7 mouse cellular contexts compared by ENCODE assay signal in genomic region chr12:53251701-53252181, GRCm38 (mm10). TPM values are rescaled to one million over a fixed set of nuclear protein-coding genes. Genes with fewer than 3 reads are reported as not detected.
DNase-seq lines count a peak whose midpoint lies in the region; ATAC-seq and TF ChIP-seq lines count a peak whose summit lies in the region.

No protein-coding gene starts in this region.

- TF ChIP-seq EP300 in CH12.LX (IDR thresholded peaks at IDR 0.05; ENCODE audit: low read length), result no peak

- H3K79me2 ChIP-seq in CH12.LX (replicated peaks; ENCODE audit: control insufficient read depth, extremely low read depth, insufficient read depth, poor library complexity, severe bottlenecking), result no peaks in the 10 kb centered on the region

- TF ChIP-seq POLR2A in CH12.LX (IDR thresholded peaks at IDR 0.05; ENCODE audit: low read depth, low read length), result no peak

- H3K36me3 ChIP-seq in CH12.LX (replicated peaks in 1 of 2; ENCODE audit: control insufficient read depth in 1 of 2, insufficient read depth in 1 of 2, low read length in 1 of 2), result no peaks in the 10 kb centered on the region
- no peaks in the 10 kb centered on the region for H3K36me3 ChIP-seq in embryonic facial prominence, embryonic 14.5 days (ENCODE audit: control insufficient read depth, insufficient read depth, low read length)
- no peaks in the 10 kb centered on the region for H3K36me3 ChIP-seq in hindbrain, embryonic 11.5 days (ENCODE audit: control insufficient read depth, insufficient read depth, low read length)
- H3K36me3 ChIP-seq in midbrain, embryonic 15.5 days (replicated peaks), result no peaks in the 10 kb centered on the region

- H3K9ac ChIP-seq in CH12.LX (ENCODE audit: insufficient read depth, low read depth), result 0 out of 2 replicates have a peak overlapping the region, but pooled peaks have one; percentile 28
- H3K9ac ChIP-seq in embryonic facial prominence, embryonic 14.5 days (ENCODE audit: low read depth, low read length), result peak overlapping the region; percentile 38
- H3K9ac ChIP-seq in hindbrain, embryonic 11.5 days (ENCODE audit: low read depth, low read length), result peak overlapping the region; percentile 99
- H3K9ac ChIP-seq in midbrain, embryonic 15.5 days, result peak overlapping the region; percentile 48

- peak; percentile 19 for DNase-seq in CH12.LX (ENCODE audit: extremely low read depth)
- DNase-seq in ES-CJ7 (ENCODE audit: low read depth, low spot score), result peak; percentile 63
- peak; percentile 60 for DNase-seq in embryonic facial prominence, embryonic 14.5 days (ENCODE audit: low spot score)
- DNase-seq in hindbrain, embryonic 11.5 days (ENCODE audit: low spot score), result peak; percentile 62
- peak; percentile 11 to 13 for DNase-seq in layer of hippocampus, postnatal 25 days (ENCODE audit: extremely low spot score in 1 of 2, low spot score in 1 of 2)

- H3K27me3 ChIP-seq in CH12.LX (replicated peaks), result no peaks in the 10 kb centered on the region
- H3K27me3 ChIP-seq in embryonic facial prominence, embryonic 14.5 days (replicated peaks; ENCODE audit: control insufficient read depth, insufficient read depth, low read length), result peaks cover 61% of the 10 kb centered on the region
- H3K27me3 ChIP-seq in hindbrain, embryonic 11.5 days (ENCODE audit: control insufficient read depth, insufficient read depth, low read length), result no peaks in the 10 kb centered on the region
- no peaks in the 10 kb centered on the region for H3K27me3 ChIP-seq in midbrain, embryonic 15.5 days (replicated peaks)

- peaks cover 0 to 36% of the 10 kb centered on the region in 2 experiments; a peak in 2 of 4 replicates for H3K4me1 ChIP-seq in CH12.LX (ENCODE audit: control insufficient read depth in 1 of 2, insufficient read depth in 2 of 2)
- peaks cover 10% of the 10 kb centered on the region for H3K4me1 ChIP-seq in embryonic facial prominence, embryonic 14.5 days (ENCODE audit: control insufficient read depth, insufficient read depth, low read length)
- H3K4me1 ChIP-seq in hindbrain, embryonic 11.5 days (replicated peaks; ENCODE audit: control insufficient read depth, insufficient read depth, low read length), result peaks cover 6% of the 10 kb centered on the region
- H3K4me1 ChIP-seq in midbrain, embryonic 15.5 days, result peaks cover 53% of the 10 kb centered on the region

- peak overlapping the region; percentile 69 for H3K4me2 ChIP-seq in CH12.LX (ENCODE audit: insufficient read depth, low read depth, poor library complexity, severe bottlenecking)
- peak overlapping the region; percentile 88 for H3K4me2 ChIP-seq in embryonic facial prominence, embryonic 14.5 days (ENCODE audit: low read depth, low read length)
- peak overlapping the region; percentile 69 for H3K4me2 ChIP-seq in hindbrain, embryonic 11.5 days (replicated peaks; ENCODE audit: low read depth, low read length)
- H3K4me2 ChIP-seq in midbrain, embryonic 15.5 days, result peak overlapping the region; percentile 78

- no peak overlapping the region for H3K27ac ChIP-seq in CH12.LX (ENCODE audit: insufficient read depth, low read depth)
- H3K27ac ChIP-seq in embryonic facial prominence, embryonic 14.5 days (replicated peaks; ENCODE audit: low read depth, low read length), result no peak overlapping the region; the same call in 1 of the 2 replicates
- peak overlapping the region; percentile 99 for H3K27ac ChIP-seq in hindbrain, embryonic 11.5 days (ENCODE audit: low read depth, low read length)
- peak overlapping the region; percentile 93 for H3K27ac ChIP-seq in midbrain, embryonic 15.5 days

- dilution Hi-C loops in CH12.LX (cut with MboI; ENCODE audit: extremely low pct_ligation_motif_present, extremely low pct_unique_long_range_greater_than_20kb, low sequenced_read_pairs), result no loop called here

- no peak; the same call in none of the 2 replicates for TF ChIP-seq RAD21 in CH12.LX (IDR thresholded peaks at IDR 0.05; ENCODE audit: low read depth, low read length)

- no peak; the same call in 1 of the 2 replicates for ATAC-seq in embryonic facial prominence, embryonic 14.5 days (ENCODE audit: low read depth)
- ATAC-seq in hindbrain, embryonic 11.5 days (ENCODE audit: low FRiP score), result peak; percentile 13; the same call in 1 of the 2 replicates
- peak; percentile 34 for ATAC-seq in midbrain, embryonic 15.5 days (replicated peaks)
- ATAC-seq in erythroid progenitor cell, adult 5-6 weeks (replicated peaks; ENCODE audit: low FRiP score, poor library complexity, severe bottlenecking), result no peak

- in situ Hi-C loops in CH12.LX (cut with MboI; ENCODE audit: low pct_ligation_motif_present, low pct_unique_long_range_greater_than_20kb, low sequenced_read_pairs), result no loop called here

- H3K4me3 ChIP-seq in CH12.LX (replicated peaks in 1 of 3; ENCODE audit: low read depth in 2 of 3, low read length in 2 of 3, poor library complexity in 1 of 3), result peak overlapping the region in 2 of 3 experiments; percentile 39 to 40
- peak overlapping the region; percentile 80 for H3K4me3 ChIP-seq in embryonic facial prominence, embryonic 14.5 days (ENCODE audit: low read depth, low read length)
- H3K4me3 ChIP-seq in hindbrain, embryonic 11.5 days (ENCODE audit: low read depth, low read length), result peak overlapping the region; percentile 89
- H3K4me3 ChIP-seq in midbrain, embryonic 15.5 days, result peak overlapping the region; percentile 76

- WGBS in embryonic facial prominence, embryonic 14.5 days, result under 1% methylated on average over 11 of the region's 11 CpGs
- WGBS in hindbrain, embryonic 11.5 days, result 0% methylated on average over 10 of the region's 11 CpGs
- WGBS in midbrain, embryonic 15.5 days, result 0% methylated on average over 10 of the region's 11 CpGs

- no peak for TF ChIP-seq CTCF in CH12.LX (conservative IDR thresholded peaks at IDR 0.05 in 1 of 2, IDR thresholded peaks at IDR 0.05 in 1 of 2; ENCODE audit: low read depth in 2 of 2, low read length in 2 of 2)

- peaks cover 4% of the 10 kb centered on the region for H3K9me3 ChIP-seq in CH12.LX (replicated peaks; ENCODE audit: low read length)
- H3K9me3 ChIP-seq in embryonic facial prominence, embryonic 14.5 days (ENCODE audit: control insufficient read depth, low read length), result no peaks in the 10 kb centered on the region
- H3K9me3 ChIP-seq in hindbrain, embryonic 11.5 days (ENCODE audit: control insufficient read depth, low read length), result no peaks in the 10 kb centered on the region
- no peaks in the 10 kb centered on the region for H3K9me3 ChIP-seq in midbrain, embryonic 15.5 days

TF ChIP-seq in CH12.LX, 34 proteins besides CTCF, POLR2A, EP300 and RAD21:
- TF ChIP-seq GABPA (IDR thresholded peaks at IDR 0.05; ENCODE audit: insufficient replicate concordance, low read depth, low read length), result no peak
- no peak for TF ChIP-seq MYC (IDR thresholded peaks at IDR 0.05; ENCODE audit: low read depth, low read length)
- no peak for TF ChIP-seq MEF2A (IDR thresholded peaks at IDR 0.05; ENCODE audit: borderline replicate concordance, low read depth, low read length)
TF ChIP-seq in CH12.LX: peak in this region for 0.

RNA-seq across cellular contexts. Expression of gene Npas3, which starts 3.3 kb away (rescaled TPM):
- 0.71 TPM in 1 of 2 replicates, not detected in the other for total RNA-seq in CH12.LX (2012; rRNA removed)
- total RNA-seq in CH12.LX (2014; rRNA removed), result 0.07 and 0.13 TPM in 2 replicates
- 0.13 and 0.18 TPM in 2 replicates for polyA plus RNA-seq in CH12.LX (2012; ENCODE audit: insufficient read length, low read depth)
- 4.4 and 4.7 TPM in 2 replicates for polyA plus RNA-seq in embryonic facial prominence, embryonic 14.5 days (2014; fragmentation: Nextera tagmentation; extraction: Ambion mirVana)
- polyA plus RNA-seq in hindbrain, embryonic 11.5 days (2014; fragmentation: Nextera tagmentation; extraction: Ambion mirVana), result 14.3 and 19.7 TPM in 2 replicates
- 10 to 100 TPM; 26.4 to 37.1 TPM for total RNA-seq in layer of hippocampus, postnatal 25 days (2021)
- polyA plus RNA-seq in midbrain, embryonic 15.5 days (2015; fragmentation: Nextera tagmentation; extraction: Ambion mirVana), result 28.3 and 31.3 TPM in 2 replicates
- total RNA-seq in erythroid progenitor cell, adult 5-6 weeks (2015; ENCODE audit: low replicate concordance), result not detected in 2 replicates
- not detected in 2 replicates for total RNA-seq in erythroid progenitor cell, adult 5-6 weeks (2017; ENCODE audit: low replicate concordance)

Comparison
In these comparisons a context has a peak if more than half of its experiments do, and no peak if none do; other contexts are left out.
1. DNase-seq: peak in every context shown above with its lines; median percentile 63 in ES-CJ7; 62 in hindbrain, embryonic 11.5 days; 60 in embryonic facial prominence, embryonic 14.5 days; 19 in CH12.LX; 12 in layer of hippocampus, postnatal 25 days.
2. H3K27ac ChIP-seq: peak in hindbrain, embryonic 11.5 days (single experiment) and midbrain, embryonic 15.5 days (single experiment); none in CH12.LX (single experiment) and embryonic facial prominence, embryonic 14.5 days (single experiment).
3. H3K9ac ChIP-seq: peak in every context shown above with its lines; median percentile 99 in hindbrain, embryonic 11.5 days; 48 in midbrain, embryonic 15.5 days; 38 in embryonic facial prominence, embryonic 14.5 days; 28 in CH12.LX.
4. ATAC-seq: peak in hindbrain, embryonic 11.5 days (single experiment) and midbrain, embryonic 15.5 days (single experiment); none in embryonic facial prominence, embryonic 14.5 days (single experiment) and erythroid progenitor cell, adult 5-6 weeks (single experiment).
5. Peak in every context shown above with its lines, with median percentiles within 50 percentile points of each other: H3K4me2 ChIP-seq and H3K4me3 ChIP-seq.